Mouse (Mus musculus) liver, adult 2 months (tissue): ENCODE results near the gene Tesc.

Source experiments
- CTCF ChIP-seq: fragments of 200-500 bp; IDR thresholded peaks from 2 replicates; pipeline ENCODE4 v1.5.1; 2011; ENCODE audit warnings: low read depth, low read length, control low read depth
- POLR2A ChIP-seq: fragments of 200-500 bp; IDR thresholded peaks from 2 replicates; pipeline ENCODE4 v1.6.1; 2011; ENCODE audit warnings: low read length, control low read depth; ENCODE audit not compliant: insufficient read depth; ENCODE audit errors: extremely low read depth

DNA sequence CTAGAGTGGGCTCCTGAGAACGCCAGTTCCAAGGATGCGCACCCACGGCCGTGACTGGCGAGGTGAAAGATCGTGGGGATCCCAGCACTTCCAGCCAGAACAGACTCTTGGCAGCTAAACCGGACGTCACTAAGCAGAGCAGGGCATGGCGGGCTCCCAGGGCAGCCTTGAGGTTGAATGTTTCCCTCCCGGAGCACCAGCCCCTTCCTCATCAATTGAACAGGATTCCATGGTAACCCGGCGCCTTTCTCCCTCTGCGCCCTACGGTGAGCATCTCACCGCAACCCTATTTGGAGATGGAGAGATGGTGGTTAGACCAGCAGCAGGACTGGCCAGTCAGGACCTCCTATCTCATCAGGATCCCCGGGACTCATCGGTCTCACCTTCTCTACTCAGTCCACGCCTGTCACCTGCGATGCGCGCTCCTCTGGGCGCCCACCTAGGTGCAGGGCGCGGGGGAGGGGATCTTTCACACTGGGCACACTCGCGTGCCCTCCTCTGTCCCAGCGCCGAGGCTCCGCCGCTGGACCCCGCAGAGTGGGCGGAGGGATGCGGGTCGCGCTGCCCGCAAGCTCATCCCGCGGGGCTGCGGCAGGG, 344 bp upstream of the Tesc start:
- TF ChIP-seq CTCF (no peak), POLR2A (no peak)
